Mouse (Mus musculus): ENCODE measurements around the gene Gm20388. TPM values are rescaled to one million over a fixed set of nuclear protein-coding genes. Genes with fewer than 3 reads are reported as not detected.
A peak's percentile ranks its signal among the peaks of the same experiment; 100 is the strongest.

Gene Gm20388
- polyA plus RNA-seq, 2 experiments, result 8.5 TPM; not detected in 1

DNA sequence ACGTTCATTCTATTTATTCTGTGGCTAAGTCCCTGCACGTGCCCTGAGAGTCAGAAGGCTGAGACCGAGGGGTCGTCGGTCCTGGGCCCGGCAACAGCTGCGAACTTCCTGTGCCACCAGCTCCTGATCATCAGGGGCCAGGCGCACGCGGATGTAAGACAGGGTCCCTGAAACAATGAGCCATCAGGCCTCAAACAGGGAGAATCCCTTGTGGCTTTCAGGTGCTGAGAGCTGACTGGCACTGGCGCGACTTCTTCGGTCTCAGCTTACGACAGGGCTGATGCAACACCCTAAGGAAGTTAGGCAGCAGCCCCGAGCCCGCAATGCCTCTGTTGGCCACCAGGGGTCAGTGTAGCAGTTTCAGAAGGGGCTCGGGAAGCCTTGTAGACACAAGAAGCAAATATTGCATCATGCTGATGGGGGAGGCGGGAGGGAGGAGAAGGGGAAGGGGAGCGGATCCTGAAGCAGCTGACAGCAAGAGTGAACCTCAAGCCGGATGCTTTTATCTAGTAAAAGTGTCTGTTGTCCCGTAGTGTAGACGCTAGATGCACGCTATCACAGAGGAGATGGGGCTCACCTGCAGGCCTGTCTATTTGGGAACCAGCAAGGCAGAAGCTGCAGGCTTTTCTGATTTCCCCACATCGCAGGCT lies 1940.3 kb downstream of the Gm20388 start:
- H3K4me1 ChIP-seq (replicated peaks; ENCODE audit: control insufficient read depth in 2 of 2, insufficient read depth in 2 of 2, low read length in 1 of 2), result peaks cover 19 to 24% of the 10 kb centered on the region in 2 experiments
- DNase-seq (ENCODE audit: low read depth in 3 of 3, low spot score in 3 of 3) (peak; percentile 89 to 94 (median 91)), ATAC-seq (ENCODE audit: insufficient read depth) (peak; percentile 85)
- H3K4me2 ChIP-seq (ENCODE audit: low read depth), result peak overlapping the region; percentile 54
- WGBS (ENCODE audit: insufficient replicate concordance), result 3% methylated on average over 24 of the region's 24 CpGs
- H3K9ac ChIP-seq (replicated peaks), result peak overlapping the region; percentile 63
- H3K27ac ChIP-seq, result peak overlapping the region; percentile 58
- no peaks in the 10 kb centered on the region for H3K9me3 ChIP-seq (ENCODE audit: control insufficient read depth, low read length)
- no peaks in the 10 kb centered on the region for H3K27me3 ChIP-seq (ENCODE audit: control insufficient read depth, insufficient read depth, low read length)
- peak overlapping the region; percentile 9 to 15; a peak in 3 of 4 replicates for H3K4me3 ChIP-seq (ENCODE audit: insufficient read depth in 1 of 2, low read depth in 2 of 2, low read length in 2 of 2)
- H3K36me3 ChIP-seq (replicated peaks; ENCODE audit: control insufficient read depth, insufficient read depth, low read depth), result no peaks in the 10 kb centered on the region
- TF ChIP-seq CTCF (IDR thresholded peaks at IDR 0.05; ENCODE audit: low read depth) (peak; percentile 100), EP300 (IDR thresholded peaks at IDR 0.05; ENCODE audit: low read depth) (peak; percentile 88)

- ATAC-seq (ENCODE audit: insufficient read depth) (no peak), DNase-seq (ENCODE audit: low read depth in 3 of 3, low spot score in 3 of 3) (no peak)
- Histone ChIP-seq H3K27me3 (ENCODE audit: control insufficient read depth, insufficient read depth, low read length) (no peaks in the 10 kb centered on the region), H3K27ac (no peak overlapping the region; the same call in 1 of the 2 replicates), H3K4me3 (ENCODE audit: insufficient read depth in 1 of 2, low read depth in 2 of 2, low read length in 2 of 2) (no peak overlapping the region), H3K36me3 (replicated peaks; ENCODE audit: control insufficient read depth, insufficient read depth, low read depth) (no peaks in the 10 kb centered on the region), H3K9me3 (ENCODE audit: control insufficient read depth, low read length) (no peaks in the 10 kb centered on the region), H3K9ac (replicated peaks) (peak overlapping the region; percentile 63), H3K4me1 (replicated peaks; ENCODE audit: control insufficient read depth in 2 of 2, insufficient read depth in 2 of 2, low read length in 1 of 2) (peaks cover 19 to 24% of the 10 kb centered on the region in 2 experiments), H3K4me2 (ENCODE audit: low read depth) (peak overlapping the region; percentile 54)
- WGBS (ENCODE audit: insufficient replicate concordance), result 44% methylated on average over 7 of the region's 7 CpGs
- TF ChIP-seq CTCF (IDR thresholded peaks at IDR 0.05; ENCODE audit: low read depth), result no peak
- no peak for TF ChIP-seq EP300 (IDR thresholded peaks at IDR 0.05; ENCODE audit: low read depth)
Observed at GRCm38 (mm10) chr8:121851716-121852115, 1941.1 kb downstream of the Gm20388 start.

DNA sequence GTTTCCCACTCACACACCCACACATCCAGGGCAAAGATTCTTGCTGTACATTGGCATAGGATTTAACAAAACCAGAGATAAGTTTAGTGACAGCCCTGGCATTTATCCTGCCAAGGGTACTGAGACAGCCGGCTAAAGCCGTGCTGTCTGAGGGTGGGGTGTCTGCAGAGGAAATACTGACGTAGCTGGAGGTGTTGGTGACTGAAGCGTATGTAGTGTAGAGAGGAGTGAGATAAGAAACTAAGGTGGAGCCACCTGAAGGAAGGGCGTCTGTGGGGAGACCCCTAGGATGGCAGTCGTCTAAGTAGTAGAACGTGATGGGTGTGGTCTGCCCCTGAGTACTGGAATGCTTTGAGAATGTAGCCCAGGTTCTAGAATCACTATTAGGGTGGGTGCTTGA lies 1941.8 kb downstream of the Gm20388 start:
- Histone ChIP-seq H3K9me3 (ENCODE audit: control insufficient read depth, low read length) (no peaks in the 10 kb centered on the region), H3K36me3 (replicated peaks; ENCODE audit: control insufficient read depth, insufficient read depth, low read depth) (no peaks in the 10 kb centered on the region), H3K4me1 (replicated peaks; ENCODE audit: control insufficient read depth in 2 of 2, insufficient read depth in 2 of 2, low read length in 1 of 2) (peaks cover 19 to 24% of the 10 kb centered on the region in 2 experiments), H3K27me3 (ENCODE audit: control insufficient read depth, insufficient read depth, low read length) (no peaks in the 10 kb centered on the region), H3K4me3 (ENCODE audit: insufficient read depth in 1 of 2, low read depth in 2 of 2, low read length in 2 of 2) (no peak overlapping the region), H3K27ac (no peak overlapping the region), H3K4me2 (ENCODE audit: low read depth) (no peak overlapping the region), H3K9ac (replicated peaks) (0 out of 2 replicates have a peak overlapping the region, but pooled peaks have one; percentile 23)
- no peak for DNase-seq (ENCODE audit: low read depth in 3 of 3, low spot score in 3 of 3)
- TF ChIP-seq CTCF (IDR thresholded peaks at IDR 0.05; ENCODE audit: low read depth), result no peak
- no peak for TF ChIP-seq EP300 (IDR thresholded peaks at IDR 0.05; ENCODE audit: low read depth)
- no peak for ATAC-seq (ENCODE audit: insufficient read depth)
- WGBS (ENCODE audit: insufficient replicate concordance), result 11% methylated on average over 7 of the region's 7 CpGs

- TF ChIP-seq CTCF (IDR thresholded peaks at IDR 0.05; ENCODE audit: low read depth) (no peak), EP300 (IDR thresholded peaks at IDR 0.05; ENCODE audit: low read depth) (no peak)
- no peaks in the 10 kb centered on the region for H3K27me3 ChIP-seq (ENCODE audit: control insufficient read depth, insufficient read depth, low read length)
- no peaks in the 10 kb centered on the region for H3K9me3 ChIP-seq (ENCODE audit: control insufficient read depth, low read length)
- H3K9ac ChIP-seq (replicated peaks), result no peak overlapping the region
- H3K4me2 ChIP-seq (ENCODE audit: low read depth), result no peak overlapping the region
- no peak overlapping the region for H3K4me3 ChIP-seq (ENCODE audit: insufficient read depth in 1 of 2, low read depth in 2 of 2, low read length in 2 of 2)
- ATAC-seq (ENCODE audit: insufficient read depth) (no peak), DNase-seq (ENCODE audit: low read depth in 3 of 3, low spot score in 3 of 3) (no peak)
- H3K27ac ChIP-seq, result no peak overlapping the region
- H3K4me1 ChIP-seq (replicated peaks; ENCODE audit: control insufficient read depth in 2 of 2, insufficient read depth in 2 of 2, low read length in 1 of 2), result peaks cover 19 to 24% of the 10 kb centered on the region in 2 experiments
- no peaks in the 10 kb centered on the region for H3K36me3 ChIP-seq (replicated peaks; ENCODE audit: control insufficient read depth, insufficient read depth, low read depth)
- 58% methylated on average over 2 of the region's 2 CpGs for WGBS (ENCODE audit: insufficient replicate concordance)
Observed at GRCm38 (mm10) chr8:121853586-121853985, 1942.9 kb downstream of the Gm20388 start.

DNA sequence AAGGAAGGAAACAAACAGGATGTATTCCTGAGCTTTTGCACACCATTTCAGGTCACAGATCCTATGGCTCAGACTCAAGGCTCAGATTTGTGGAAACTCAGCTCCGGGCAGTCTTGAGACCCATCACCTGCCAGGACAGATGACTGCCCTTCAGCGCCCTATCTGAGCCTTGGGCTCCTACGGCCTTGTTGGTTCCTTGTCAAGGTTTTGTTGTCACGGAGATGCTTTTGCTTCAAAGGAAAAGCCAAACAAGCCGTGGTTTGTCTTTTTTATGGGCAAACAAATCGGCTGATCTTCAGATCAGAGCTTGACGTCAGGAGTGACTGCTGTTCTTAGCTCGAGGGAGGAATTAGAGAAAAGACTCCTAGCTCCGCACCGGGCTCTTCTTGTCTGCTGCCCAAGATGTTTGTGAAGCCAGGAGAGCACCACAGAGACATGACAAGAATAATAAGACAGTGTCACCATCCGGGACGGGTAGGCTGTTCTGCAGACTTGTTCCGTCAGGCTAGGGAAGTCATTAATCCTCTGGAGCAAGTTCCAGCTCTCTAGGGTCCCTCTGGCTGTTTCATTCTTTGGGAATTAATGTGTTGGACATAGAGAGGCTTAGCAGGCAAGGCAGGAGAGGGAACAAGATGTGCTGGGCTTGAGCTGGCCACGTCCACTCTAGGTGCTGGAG lies 1945.6 kb downstream of the Gm20388 start:
- H3K4me2 ChIP-seq (ENCODE audit: low read depth), result no peak overlapping the region
- H3K9ac ChIP-seq (replicated peaks), result no peak overlapping the region
- H3K4me1 ChIP-seq (replicated peaks; ENCODE audit: control insufficient read depth in 2 of 2, insufficient read depth in 2 of 2, low read length in 1 of 2), result peaks cover 14% of the 10 kb centered on the region in 2 experiments
- no peaks in the 10 kb centered on the region for H3K36me3 ChIP-seq (replicated peaks; ENCODE audit: control insufficient read depth, insufficient read depth, low read depth)
- H3K4me3 ChIP-seq (ENCODE audit: insufficient read depth in 1 of 2, low read depth in 2 of 2, low read length in 2 of 2), result no peak overlapping the region
- TF ChIP-seq CTCF (IDR thresholded peaks at IDR 0.05; ENCODE audit: low read depth) (no peak), EP300 (IDR thresholded peaks at IDR 0.05; ENCODE audit: low read depth) (no peak)
- DNase-seq (ENCODE audit: low read depth in 3 of 3, low spot score in 3 of 3) (no peak), ATAC-seq (ENCODE audit: insufficient read depth) (no peak)
- 76% methylated on average over 14 of the region's 14 CpGs for WGBS (ENCODE audit: insufficient replicate concordance)
- H3K9me3 ChIP-seq (ENCODE audit: control insufficient read depth, low read length), result no peaks in the 10 kb centered on the region
- H3K27ac ChIP-seq, result no peak overlapping the region
- no peaks in the 10 kb centered on the region for H3K27me3 ChIP-seq (ENCODE audit: control insufficient read depth, insufficient read depth, low read length)

Measured in liver, embryonic 14.5 days (tissue).